Mouse (Mus musculus) kidney, postnatal 4 days (tissue): ENCODE results near the gene Nop9.

Experiments used
- DNase-seq, 2 experiments: peaks; one replicate each; pipeline ENCODE4 v3.0.0; 2021; ENCODE audit warnings: mixed read lengths in 2 of 2

Nop9 gene

GRCm38 (mm10) chr14:55730116-55730515 is 15.4 kb upstream of the Nop9 start:
- DNase-seq = no peak

- no peak for DNase-seq
Observed at GRCm38 (mm10) chr14:55730531-55731032, 14.9 kb upstream of the Nop9 start.

GRCm38 (mm10) chr14:55733889-55734288 is 11.6 kb upstream of the Nop9 start:
- DNase-seq = no peak

GRCm38 (mm10) chr14:55734869-55735268 is 10.6 kb upstream of the Nop9 start:
- no peak for DNase-seq

- no peak for DNase-seq
Observed at GRCm38 (mm10) chr14:55735334-55735733, 10.2 kb upstream of the Nop9 start.

GRCm38 (mm10) chr14:55735758-55736157 is 9.7 kb upstream of the Nop9 start:
- DNase-seq = no peak

GRCm38 (mm10) chr14:55737086-55737687 is 8.3 kb upstream of the Nop9 start:
- no peak for DNase-seq

GRCm38 (mm10) chr14:55743711-55744110 is 1.8 kb upstream of the Nop9 start:
- peak; percentile 93 for DNase-seq

GRCm38 (mm10) chr14:55745861-55746237 is 356 bp downstream of the Nop9 start:
- DNase-seq = no peak

- no peak for DNase-seq
Observed at GRCm38 (mm10) chr14:55747051-55747847, 1.8 kb downstream of the Nop9 start.

- no peak for DNase-seq
Observed at GRCm38 (mm10) chr14:55757566-55757965, 12.1 kb downstream of the Nop9 start.

- peak; percentile 62 to 73 for DNase-seq
Observed at GRCm38 (mm10) chr14:55758363-55758784, 12.9 kb downstream of the Nop9 start, which contains the start of gene Cideb. TSS of gene Cideb (minus strand) at chr14:55758458.

GRCm38 (mm10) chr14:55760156-55760555 is 14.7 kb downstream of the Nop9 start:
- DNase-seq = peak; percentile 93 to 94

GRCm38 (mm10) chr14:55761163-55761562 is 15.7 kb downstream of the Nop9 start, which contains the start of gene Ltb4r2:
TSS of gene Ltb4r2 (plus strand) at chr14:55761428.
- no peak for DNase-seq

- DNase-seq = peak; percentile 75 to 86
Observed at GRCm38 (mm10) chr14:55762001-55762821, 16.7 kb downstream of the Nop9 start.

- DNase-seq = peak in 1 of 2 experiments; percentile 31
Observed at GRCm38 (mm10) chr14:55763166-55763565, 17.7 kb downstream of the Nop9 start.

- no peak for DNase-seq
Observed at GRCm38 (mm10) chr14:55765696-55766095, 20.2 kb downstream of the Nop9 start, which contains the start of gene Ltb4r1. TSS of gene Ltb4r1 (plus strand) at chr14:55765962.

- peak; percentile 80 to 87 for DNase-seq
Observed at GRCm38 (mm10) chr14:55767519-55768414, 22.3 kb downstream of the Nop9 start.

- no peak for DNase-seq
Observed at GRCm38 (mm10) chr14:55768555-55768954, 23.1 kb downstream of the Nop9 start.

- DNase-seq = no peak
Observed at GRCm38 (mm10) chr14:55769087-55769703, 23.7 kb downstream of the Nop9 start.

GRCm38 (mm10) chr14:55776711-55777110 is 31.2 kb downstream of the Nop9 start:
- no peak for DNase-seq
